In genomic region chr16:30034001-30034400, GRCm38 (mm10) we compare ENCODE assay signal across 9 mouse cellular contexts. TPM values are rescaled to one million over a fixed set of nuclear protein-coding genes. Genes with fewer than 3 reads are reported as not detected.
DNase-seq lines count a peak whose midpoint lies in the region; ATAC-seq and TF ChIP-seq lines count a peak whose summit lies in the region.
"Had no signal": no experiment of that assay in that cellular context is flagged by ENCODE, and none has a peak within 500 bp of the region (broad histone marks: within the 10 kb centered on the region; RNA-seq: fewer than 3 reads in every experiment).

No protein-coding gene starts in this region.

- no peak overlapping the region for H3ac ChIP-seq in C2C12 (ENCODE audit: control insufficient read depth, insufficient read length, low read depth)

- TF ChIP-seq POLR2A in liver, adult 2 months (IDR thresholded peaks at IDR 0.05; ENCODE audit: extremely low read depth, insufficient read depth, low read length), result no peak

- no peaks in the 10 kb centered on the region for H3K27me3 ChIP-seq in liver, adult 2 months (ENCODE audit: control insufficient read depth, insufficient read depth, low read length)
- H3K27me3 ChIP-seq in liver, postnatal 0 days (ENCODE audit: insufficient read depth, low read length), result no peaks in the 10 kb centered on the region
- H3K27me3 ChIP-seq in C2C12 (ENCODE audit: control insufficient read depth, insufficient read depth, insufficient read length), result no peaks in the 10 kb centered on the region

- no peaks in the 10 kb centered on the region for H3K36me3 ChIP-seq in liver, adult 2 months (ENCODE audit: control insufficient read depth, insufficient read depth, low read length)
- no peaks in the 10 kb centered on the region for H3K36me3 ChIP-seq in liver, postnatal 0 days (replicated peaks; ENCODE audit: insufficient read depth, low read length)
- H3K36me3 ChIP-seq in C2C12 (ENCODE audit: control insufficient read depth, insufficient read depth), result no peaks in the 10 kb centered on the region
- H3K36me3 ChIP-seq: liver, embryonic 12.5 days had no signal

- H3K9me3 ChIP-seq in liver, postnatal 0 days (ENCODE audit: low read length), result no peaks in the 10 kb centered on the region
- H3K9me3 ChIP-seq: liver, embryonic 12.5 days had no signal

- no peak overlapping the region for H3K27ac ChIP-seq in liver, adult 2 months (replicated peaks; ENCODE audit: insufficient read depth, low read depth, low read length)
- H3K27ac ChIP-seq in liver, postnatal 0 days (ENCODE audit: low read depth), result no peak overlapping the region
- H3K27ac ChIP-seq: liver, embryonic 12.5 days had no signal

- H3K79me2 ChIP-seq in liver, adult 2 months (ENCODE audit: control insufficient read depth, insufficient read depth, low read length), result no peaks in the 10 kb centered on the region
- H3K79me2 ChIP-seq in C2C12 (ENCODE audit: control insufficient read depth, insufficient read depth), result no peaks in the 10 kb centered on the region

- no peak for TF ChIP-seq EP300 in liver, postnatal 0 days (IDR thresholded peaks at IDR 0.05; ENCODE audit: low read depth)

- TF ChIP-seq CTCF in liver, adult 2 months (IDR thresholded peaks at IDR 0.05; ENCODE audit: low read depth, low read length), result no peak
- no peak for TF ChIP-seq CTCF in liver, postnatal 0 days (IDR thresholded peaks at IDR 0.05; ENCODE audit: low read depth)
- TF ChIP-seq CTCF in C2C12 (IDR thresholded peaks at IDR 0.05; ENCODE audit: control insufficient read depth, insufficient read depth, insufficient read length), result no peak

- no peak overlapping the region for H3K4me2 ChIP-seq in liver, postnatal 0 days (ENCODE audit: low read depth, low read length)
- H3K4me2 ChIP-seq: liver, embryonic 12.5 days; midbrain, embryonic 11.5 days had no signal

- no peak for ATAC-seq in liver, postnatal 0 days
- ATAC-seq: liver, embryonic 12.5 days had no signal

- H3K79me3 ChIP-seq in C2C12 (ENCODE audit: low read depth), result no peaks in the 10 kb centered on the region

- peak; percentile 14 for DNase-seq in liver, adult 2 months (ENCODE audit: extremely low read depth, low read depth, low spot score)
- DNase-seq in liver, postnatal 0 days, result no peak
- peak; percentile 33 to 35 for DNase-seq in adrenal gland, adult 18-20 months (ENCODE audit: low spot score in 2 of 2)
- DNase-seq in kidney, postnatal 36 days, result peak; percentile 32 to 39
- DNase-seq in cerebellum, adult 11 months, result no peak
- no peak for DNase-seq in c-Kit-positive CD71-positive TER-119-positive erythroid progenitor cells, embryonic 14.5 days (ENCODE audit: low spot score)

- H3K4me1 ChIP-seq in liver, adult 2 months (ENCODE audit: control insufficient read depth, insufficient read depth, low read length), result peaks cover 16% of the 10 kb centered on the region
- peaks cover 37% of the 10 kb centered on the region for H3K4me1 ChIP-seq in liver, postnatal 0 days (ENCODE audit: insufficient read depth)

- WGBS in liver, adult 2 months, result 56% methylated on average over 4 of the region's 4 CpGs
- WGBS in liver, postnatal 0 days (ENCODE audit: insufficient replicate concordance), result 68% methylated on average over 4 of the region's 4 CpGs

- H3K4me3 ChIP-seq in liver, adult 2 months (ENCODE audit: insufficient read depth, low read depth, low read length), result no peak overlapping the region
- H3K4me3 ChIP-seq in liver, postnatal 0 days (ENCODE audit: low read depth, low read length), result no peak overlapping the region
- H3K4me3 ChIP-seq in C2C12 (ENCODE audit: insufficient read depth, poor library complexity, severe bottlenecking), result no peak overlapping the region
- H3K4me3 ChIP-seq: liver, embryonic 12.5 days had no signal

- H3K9ac ChIP-seq in liver, adult 2 months (ENCODE audit: low read depth, low read length), result no peak overlapping the region
- no peak overlapping the region; the same call in 1 of the 2 replicates for H3K9ac ChIP-seq in liver, postnatal 0 days (replicated peaks)
- H3K9ac ChIP-seq: liver, embryonic 12.5 days had no signal

TF ChIP-seq in C2C12, 6 proteins besides CTCF, POLR2A, EP300 and RAD21:
- TF ChIP-seq FOSL1 (IDR thresholded peaks at IDR 0.05; ENCODE audit: insufficient read depth, low read length, poor library complexity, severe bottlenecking), result no peak
- peak; percentile 72 for TF ChIP-seq MYOD1 (IDR thresholded peaks at IDR 0.05; ENCODE audit: control insufficient read depth, insufficient read length, low read depth)

RNA-seq across cellular contexts. Expression of gene Hes1, which starts 30.2 kb away (rescaled TPM):
- total RNA-seq in liver, adult 2 months (2014; rRNA removed), result 2.8 and 5.8 TPM in 2 replicates
- 26.9 and 28.5 TPM in 2 replicates for polyA plus RNA-seq in liver, adult 2 months (2012; rRNA removed)
- 14.3 and 20.1 TPM in 2 replicates for polyA plus RNA-seq in liver, postnatal 0 days (2015; fragmentation: Nextera tagmentation; extraction: Ambion mirVana)
- polyA plus RNA-seq in C2C12 (2012; fragmentation: generic; extraction: Trizol), result 41.9 TPM
- 10 to 100 TPM; 21.0 to 31.1 TPM for total RNA-seq in adrenal gland, adult 18-20 months (2021)

Comparison
In these comparisons a context has a peak if more than half of its experiments do, and no peak if none do; other contexts are left out.
1. DNase-seq: peak in liver, adult 2 months (single experiment), adrenal gland, adult 18-20 months (2 of 2) and kidney, postnatal 36 days (2 of 2); none in liver, postnatal 0 days (single experiment), cerebellum, adult 11 months (single experiment) and c-Kit-positive CD71-positive TER-119-positive erythroid progenitor cells, embryonic 14.5 days (single experiment).